Mouse (Mus musculus) retina, adult 2 months (tissue): ENCODE results near the gene Pafah1b2.

ENCODE experiments used
- DNase-seq: peaks from one replicate; pipeline ENCODE4 v3.0.0-alpha.2; 2012; ENCODE audit warnings: low read depth, low spot score

Pafah1b2 gene

DNA sequence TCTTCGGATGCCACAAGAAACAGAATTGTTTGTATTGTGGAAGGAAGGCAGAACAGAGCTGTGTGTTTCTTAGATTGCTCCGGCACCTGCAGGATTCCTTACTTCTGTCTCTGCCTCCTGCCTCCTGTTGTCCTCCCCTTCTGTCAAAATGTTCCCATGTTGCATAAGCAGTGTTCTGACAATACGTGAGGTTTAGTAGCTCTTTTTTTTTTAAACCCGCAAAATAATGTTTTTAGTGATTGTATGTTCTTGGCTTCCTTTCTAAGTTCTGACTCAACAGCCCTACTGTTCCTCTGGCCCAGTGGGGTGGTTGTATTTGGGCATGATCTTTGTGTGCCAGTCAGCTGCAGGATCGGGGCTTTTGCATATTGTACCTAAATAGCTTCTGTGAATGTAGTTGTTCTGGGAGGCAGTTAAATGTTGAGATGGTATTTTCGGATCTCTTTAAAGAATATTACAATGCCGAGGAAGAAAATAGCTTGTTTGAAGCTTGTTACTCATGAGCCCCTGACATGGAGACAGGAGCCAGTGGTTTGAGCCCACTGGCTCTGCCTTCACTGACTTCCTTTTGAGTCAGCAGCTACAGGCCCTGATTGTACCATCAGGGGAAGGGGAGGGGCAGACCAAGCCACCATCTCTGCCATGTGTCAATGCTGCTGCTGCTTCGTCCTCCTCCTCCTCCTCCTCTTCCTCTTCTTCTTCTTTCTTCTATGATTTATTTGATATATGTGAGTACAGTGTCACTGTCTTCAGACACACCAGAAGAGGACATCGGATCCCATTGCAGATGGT is 13.8 kb upstream of the Pafah1b2 start:
- DNase-seq: no peak

- DNase-seq: no peak
Measured at GRCm38 (mm10) chr9:46023591-46023990, 11.1 kb upstream of the Pafah1b2 start.

DNA sequence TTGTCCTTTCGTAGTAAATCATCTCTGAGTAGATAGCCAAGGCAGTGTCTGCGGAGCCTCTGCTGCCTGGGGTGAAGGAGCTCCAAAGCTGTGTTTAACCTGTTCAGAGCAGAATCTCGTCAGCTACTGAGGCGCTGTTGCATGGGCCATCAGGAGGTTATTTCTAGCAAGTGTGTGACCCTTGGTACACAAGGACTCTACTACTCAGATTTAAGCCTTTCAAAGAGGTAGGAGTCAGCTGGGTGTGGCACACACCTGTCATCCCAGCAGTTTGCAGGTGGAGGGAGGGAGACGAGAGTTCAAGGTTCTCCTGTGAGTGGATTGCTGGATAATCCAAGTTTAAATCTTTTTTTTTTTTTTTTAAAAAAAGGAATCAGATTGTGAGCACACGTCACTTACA is 7.5 kb upstream of the Pafah1b2 start:
- no peak for DNase-seq

- DNase-seq: no peak
Measured at GRCm38 (mm10) chr9:46018316-46018715, 5.8 kb upstream of the Pafah1b2 start.

DNA sequence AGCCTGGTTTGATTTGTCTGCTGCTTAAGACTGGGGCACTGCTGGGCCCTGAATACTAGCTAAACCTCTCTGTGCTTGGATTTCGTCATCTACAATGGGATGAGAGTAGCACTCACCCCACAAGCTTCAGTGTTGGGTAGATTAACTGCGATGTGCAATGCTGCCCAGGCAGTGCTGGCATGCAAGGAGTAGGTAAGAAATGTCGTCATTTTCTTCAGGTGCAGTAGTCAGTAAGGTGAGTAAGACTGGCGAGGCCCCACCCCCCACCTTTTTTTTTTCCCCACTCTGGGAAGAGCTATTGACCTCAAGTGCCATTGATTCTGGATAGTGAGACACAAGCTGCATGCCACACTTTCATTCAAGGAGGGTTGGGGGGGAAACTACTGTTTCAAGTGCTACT is 3.9 kb upstream of the Pafah1b2 start:
- no peak for DNase-seq

DNA sequence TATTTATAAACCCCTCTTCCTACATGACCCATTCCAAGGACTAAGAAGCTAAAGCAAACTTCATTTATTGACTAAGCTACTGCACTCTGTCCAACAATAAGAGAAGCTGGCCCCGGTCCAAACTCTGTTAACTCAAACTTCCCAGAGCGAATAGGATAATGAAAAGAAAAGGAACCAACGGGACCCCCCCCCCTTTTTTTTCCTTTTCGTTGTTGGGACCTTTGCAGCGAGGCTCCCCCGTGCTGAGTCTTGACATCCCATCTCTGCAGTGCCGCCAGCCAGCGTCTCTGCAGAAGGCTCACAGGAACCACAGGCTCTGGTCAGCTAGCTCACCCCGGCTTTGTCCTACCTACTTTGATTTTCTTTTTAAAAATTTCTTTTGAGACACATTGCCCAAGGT is 3.3 kb upstream of the Pafah1b2 start:
- no peak for DNase-seq

DNA sequence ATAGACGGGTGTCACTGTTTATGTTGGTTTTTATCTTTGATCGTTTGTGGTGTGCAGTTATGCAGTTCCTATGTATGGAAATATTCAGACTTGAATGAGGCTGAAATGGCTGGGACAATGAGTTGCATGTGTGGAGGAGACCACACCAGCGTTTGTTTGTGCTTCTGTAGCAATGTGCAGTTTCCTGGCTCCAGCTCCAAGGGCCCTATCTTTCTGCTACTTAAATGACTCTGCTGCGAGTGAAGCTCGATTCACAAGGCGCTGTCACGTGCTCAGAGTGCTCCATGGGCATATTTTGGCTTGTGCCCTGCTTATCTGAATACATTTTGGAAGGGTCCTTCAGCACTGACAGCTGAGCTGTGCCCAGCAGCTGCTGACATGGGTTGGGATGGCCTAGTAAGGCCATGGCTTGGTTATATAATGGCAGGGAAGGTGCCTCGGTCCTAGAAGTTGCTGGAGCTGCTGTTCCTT is 2.6 kb upstream of the Pafah1b2 start:
- no peak for DNase-seq

GRCm38 (mm10) chr9:46014251-46014681 is 1.8 kb upstream of the Pafah1b2 start:
- DNase-seq: no peak

GRCm38 (mm10) chr9:46013616-46014015 is 1.1 kb upstream of the Pafah1b2 start:
- no peak for DNase-seq

DNA sequence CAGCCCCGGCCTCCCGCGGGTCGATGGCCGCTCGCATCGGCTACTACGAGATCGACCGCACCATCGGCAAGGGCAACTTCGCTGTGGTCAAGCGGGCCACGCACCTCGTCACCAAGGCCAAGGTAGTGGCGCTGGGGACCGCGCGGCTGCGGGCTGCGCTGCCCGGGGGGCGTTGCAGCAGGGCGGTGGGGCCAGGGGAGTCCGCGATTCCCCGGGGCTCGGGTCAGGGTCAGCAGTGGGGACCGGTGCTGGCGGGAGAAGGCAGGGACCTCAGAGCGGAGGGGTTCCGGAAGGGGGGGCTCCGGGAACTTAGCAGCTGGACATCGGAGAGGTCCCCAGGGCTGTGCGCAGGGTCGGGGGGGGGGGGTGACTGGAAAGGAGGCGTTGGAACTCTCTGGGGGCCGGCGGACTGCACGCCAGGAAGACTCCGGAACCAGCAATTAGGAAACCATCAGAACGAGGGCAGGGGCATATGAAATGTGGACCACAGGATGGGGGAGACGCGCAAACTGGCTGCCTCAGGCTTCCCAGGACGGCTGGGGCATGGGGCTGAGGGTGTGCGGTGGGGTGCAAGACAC is 608 bp upstream of the Pafah1b2 start:
- no peak for DNase-seq

DNA sequence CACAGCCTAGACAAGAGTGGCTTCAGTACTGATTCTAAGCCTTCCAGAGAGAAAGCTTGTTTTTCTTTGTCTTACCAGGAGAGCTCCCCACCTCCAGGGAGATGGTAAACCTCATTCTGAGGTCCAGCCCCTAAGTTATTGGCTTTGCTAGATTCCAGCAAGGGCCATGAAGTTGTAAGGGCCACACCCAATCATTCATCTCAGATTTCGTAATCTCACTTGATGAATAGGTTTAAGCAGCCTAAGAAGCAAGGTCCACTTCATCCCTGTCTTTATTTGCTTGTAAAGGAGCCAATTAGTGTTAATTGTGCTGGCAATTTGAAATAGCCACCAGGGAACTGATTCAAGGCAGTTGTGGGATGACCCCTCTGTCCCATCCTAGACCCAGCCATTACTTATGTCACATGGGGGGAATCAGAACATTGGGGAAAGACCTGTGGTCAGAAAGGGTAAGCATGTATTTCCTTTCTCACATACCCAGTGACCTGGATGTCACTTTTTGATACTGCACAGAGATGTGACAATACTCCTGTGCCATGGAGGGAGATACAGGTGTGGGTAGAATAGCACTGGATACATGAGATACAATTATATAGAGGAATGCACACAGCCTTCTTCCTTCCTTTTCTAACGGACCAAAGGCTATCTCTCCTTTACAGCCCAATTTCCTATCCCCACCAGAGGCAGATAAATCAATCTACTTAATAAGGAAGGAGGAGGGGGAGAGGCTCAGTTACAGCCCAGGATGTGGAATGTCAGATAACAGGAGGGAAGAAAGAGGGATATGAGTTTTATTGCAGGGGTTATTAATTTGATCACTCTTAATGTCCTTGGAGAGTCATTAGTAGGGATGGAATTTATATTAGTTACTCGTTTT is 1.2 kb downstream of the Pafah1b2 start:
- DNase-seq: no peak

GRCm38 (mm10) chr9:46009669-46009983 is 2.9 kb downstream of the Pafah1b2 start:
- DNase-seq: no peak

GRCm38 (mm10) chr9:46008931-46009668 is 3.4 kb downstream of the Pafah1b2 start:
- no peak for DNase-seq

GRCm38 (mm10) chr9:46006224-46006623 is 6.3 kb downstream of the Pafah1b2 start:
- DNase-seq: no peak

DNA sequence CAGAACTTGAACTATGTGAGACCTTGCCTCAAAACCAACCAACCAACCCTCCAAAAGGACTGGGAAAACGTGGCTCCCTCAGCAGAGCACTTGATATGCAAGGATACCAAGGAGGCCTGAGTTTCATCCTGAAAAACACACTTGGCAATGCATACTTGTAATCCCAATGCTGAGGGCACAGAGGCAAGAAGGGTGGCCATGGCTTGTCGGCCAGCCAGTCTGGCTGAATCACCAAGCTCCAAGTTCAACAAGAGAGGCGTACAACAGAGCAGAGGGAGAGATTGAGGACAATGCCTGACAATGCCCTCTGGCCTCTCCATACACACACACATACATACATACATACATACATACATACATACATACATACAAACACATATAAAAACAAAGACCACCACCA is 8.0 kb downstream of the Pafah1b2 start:
- no peak for DNase-seq

DNA sequence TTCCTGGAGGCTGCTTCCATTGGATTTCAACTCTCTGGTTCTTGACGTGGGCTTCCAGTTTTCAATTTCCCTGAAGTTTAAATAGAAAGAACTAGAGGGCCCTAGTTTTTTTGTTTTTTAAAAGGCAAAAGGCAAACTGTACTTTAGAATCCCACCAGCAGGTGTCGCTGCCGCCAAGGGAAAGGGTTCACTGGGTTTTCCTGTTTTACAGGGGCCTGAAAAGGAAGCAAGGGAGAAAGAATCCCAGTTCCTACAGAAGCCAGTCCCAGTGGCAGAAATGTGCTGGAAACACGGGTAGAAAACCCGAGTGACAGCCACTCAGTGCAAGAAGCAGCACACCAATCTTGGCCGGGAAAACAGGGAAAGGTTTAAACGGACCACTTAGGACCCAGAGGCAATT is 8.8 kb downstream of the Pafah1b2 start:
- DNase-seq: no peak

DNA sequence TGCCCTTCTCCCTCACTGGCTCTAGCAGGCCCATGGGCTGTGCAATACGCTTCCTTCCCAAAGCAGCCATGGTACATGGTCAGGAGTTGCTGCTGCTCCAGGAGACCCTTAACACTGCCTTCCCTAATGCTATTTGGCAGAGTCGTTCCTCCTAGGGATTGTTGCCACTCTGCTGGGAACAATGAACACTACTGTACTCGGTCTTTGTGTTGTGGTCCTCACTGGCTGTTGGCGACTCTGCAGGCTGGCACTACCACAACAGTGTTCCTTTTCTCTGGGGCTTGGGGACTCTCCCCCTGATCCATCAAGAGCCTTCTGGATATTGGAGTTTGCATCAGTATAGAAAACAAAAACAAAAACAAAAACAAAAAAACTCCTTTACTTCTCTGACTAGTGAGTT is 13.5 kb downstream of the Pafah1b2 start:
- no peak for DNase-seq

DNA sequence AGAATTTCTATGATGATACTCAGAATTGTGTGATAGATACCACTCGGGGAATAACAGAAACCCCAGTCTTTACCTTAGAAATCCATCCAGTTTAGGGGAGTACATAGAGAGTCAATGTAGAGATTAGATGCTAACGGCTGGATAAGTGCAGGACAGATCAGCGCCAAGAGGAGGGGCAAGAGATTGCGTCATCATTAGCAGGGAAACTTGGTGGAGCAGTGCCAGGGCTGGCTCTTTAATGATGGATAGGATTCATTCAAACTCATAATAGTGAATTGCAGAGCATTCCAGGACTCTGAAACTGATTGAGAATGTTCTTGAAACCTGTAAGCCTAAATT is 27.3 kb downstream of the Pafah1b2 start:
- peak; percentile 18 for DNase-seq

DNA sequence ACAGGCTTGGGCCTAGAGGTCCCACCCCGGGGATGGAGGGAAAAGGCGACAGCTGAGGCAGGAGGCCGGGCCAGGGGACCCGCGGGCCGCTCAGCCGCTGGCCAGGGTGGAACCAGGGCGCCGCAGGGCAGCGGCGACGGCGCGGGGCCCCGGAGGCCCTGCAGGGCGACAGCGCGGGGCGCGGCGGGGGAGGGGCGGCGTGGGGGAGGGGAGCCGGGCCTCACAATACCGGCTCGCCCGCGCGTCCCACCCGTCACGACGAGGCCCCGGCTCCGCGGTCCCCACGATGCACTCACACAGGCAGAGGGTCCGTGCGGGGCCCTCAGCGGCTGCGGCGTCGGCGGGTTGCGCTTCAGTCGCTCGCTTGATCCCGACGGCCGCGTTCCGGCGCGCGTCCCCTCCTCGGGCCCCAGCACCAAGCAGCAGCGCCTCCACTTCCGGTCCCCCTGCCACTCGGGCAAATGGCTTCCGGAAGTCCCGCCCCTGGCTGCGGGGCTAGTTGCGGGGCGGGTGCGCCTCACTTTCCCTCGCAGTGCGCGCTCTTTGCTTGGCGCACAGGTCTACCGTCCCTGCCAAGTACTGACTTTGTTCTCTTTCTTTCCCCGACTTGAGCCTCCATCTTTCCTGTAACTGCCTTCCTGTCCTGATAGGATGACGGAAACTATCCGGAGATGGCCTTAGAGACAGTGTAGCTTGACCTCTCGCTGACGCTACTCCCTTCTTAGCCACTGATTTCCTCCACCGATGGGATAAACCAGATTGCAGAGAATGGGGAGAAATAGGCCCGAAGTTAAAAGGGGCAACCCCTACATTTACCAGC is 27.9 kb downstream of the Pafah1b2 start:
- DNase-seq: peak; percentile 75

DNA sequence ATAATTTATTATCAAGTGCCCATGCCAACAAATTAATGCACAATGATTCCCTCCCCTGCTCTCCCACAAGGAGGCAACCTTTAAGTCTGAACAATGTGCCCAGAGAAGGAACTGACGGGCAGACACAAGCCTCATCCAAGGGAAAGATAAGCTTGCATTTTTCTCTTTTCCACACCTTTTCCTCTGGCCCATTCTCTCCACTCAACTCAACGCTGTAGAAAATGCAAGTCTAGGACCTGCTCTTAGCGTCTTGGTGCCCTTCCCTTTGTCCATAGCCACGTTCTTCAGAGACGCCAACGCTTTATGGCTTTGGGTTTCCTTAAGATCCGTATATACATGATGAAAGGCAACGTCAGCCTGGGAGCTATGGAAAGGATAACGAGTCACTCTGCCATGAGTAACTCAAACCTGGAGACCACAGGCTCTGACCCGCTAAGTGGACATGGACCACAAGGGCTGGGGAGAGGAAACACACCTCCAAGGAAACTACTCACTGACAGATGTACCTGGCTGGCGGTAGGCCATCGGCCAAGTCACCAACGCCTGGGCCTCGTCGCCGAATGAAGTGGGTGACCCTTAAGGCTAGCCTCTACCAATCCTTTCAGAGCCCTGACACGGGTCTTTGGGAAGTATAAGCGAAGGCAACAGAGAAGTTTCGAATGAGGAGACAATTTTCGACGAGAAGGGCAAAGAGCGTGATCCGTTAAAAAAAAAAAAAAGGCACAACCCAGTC is 28.6 kb downstream of the Pafah1b2 start:
- no peak for DNase-seq
